Mouse (Mus musculus) limb, embryonic 13.5 days (tissue): ENCODE results near the gene Ampd1. TPM values are rescaled to one million over a fixed set of nuclear protein-coding genes. Genes with fewer than 3 reads are reported as not detected.
"Not testable (repeated sequence)": the region's sequence is repeated elsewhere in the genome, so short reads cannot be mapped to it uniquely, and the experiment has no call there.

ENCODE experiments used
- ATAC-seq: fragments of 200-750 bp; cut with Nextera tagmentation; 2 replicates; pipeline ENCODE4 v1.8.0; 2017; ENCODE audit warnings: low read depth, moderate number of reproducible peaks, moderate TSS enrichment; ENCODE audit not compliant: low FRiP score
- H3K27ac ChIP-seq: fragments of 300-500 bp; sonication (generic); 2 replicates; pipeline ENCODE4 v1.5.1; 2015; ENCODE audit warnings: inconsistent platforms, mild to moderate bottlenecking, moderate library complexity
- H3K27me3 ChIP-seq: fragments of 300-500 bp; sonication (generic); 2 replicates; pipeline ENCODE4 v1.6.1; 2015; ENCODE audit warnings: mild to moderate bottlenecking, inconsistent platforms
- H3K36me3 ChIP-seq: fragments of 300-500 bp; sonication (generic); 2 replicates; pipeline ENCODE4 v1.6.1; 2015; ENCODE audit warnings: inconsistent platforms, mild to moderate bottlenecking, moderate library complexity
- H3K4me1 ChIP-seq: fragments of 300-500 bp; sonication (generic); 2 replicates; pipeline ENCODE4 v1.6.1; 2015; ENCODE audit warnings: inconsistent platforms
- H3K4me2 ChIP-seq: fragments of 300-500 bp; sonication (generic); replicated peaks from 2 replicates; pipeline ENCODE4 v1.6.1; 2015; ENCODE audit warnings: inconsistent platforms, mild to moderate bottlenecking, moderate library complexity
- H3K4me3 ChIP-seq: fragments of 300-500 bp; sonication (generic); 2 replicates; pipeline ENCODE4 v1.5.1; 2015; ENCODE audit warnings: moderate library complexity, mild to moderate bottlenecking, inconsistent platforms
- H3K9ac ChIP-seq: fragments of 300-500 bp; sonication (generic); 2 replicates; pipeline ENCODE4 v1.6.1; 2015; ENCODE audit warnings: mild to moderate bottlenecking, inconsistent platforms
- H3K9me3 ChIP-seq: fragments of 300-500 bp; sonication (generic); 2 replicates; pipeline ENCODE4 v1.6.1; 2016; ENCODE audit warnings: inconsistent platforms
- WGBS: fragments of 180-500 bp; shearing (Covaris S2); methylation state at CpG from one replicate; pipeline ENCODE4 v1.1.7; 2015; 5-methylcytosine and 5-hydroxymethylcytosine counted together
- polyA plus RNA-seq: library from polyadenylated mRNA; unstranded; fragments of >200 nt; fragmentation: Nextera tagmentation; extraction: Ambion mirVana; gene quantifications from 2 replicates; pipeline ENCODE4 v1.2.1, GENCODE M21; 2015

The Ampd1 gene
- polyA plus RNA-seq, 1 experiment from 2014 or later = 1.7 TPM

GRCm38 (mm10) chr3:103140095-103140838 is 66.5 kb downstream of the Ampd1 start:
- H3K4me1 ChIP-seq = peaks cover 15% of the 10 kb centered on the region; the same call in 1 of the 2 replicates
- 52% methylated on average over 11 of the region's 11 CpGs for WGBS
- not testable (repeated sequence) for H3K27me3 ChIP-seq, H3K4me2 ChIP-seq, H3K9me3 ChIP-seq, ATAC-seq, H3K4me3 ChIP-seq, H3K9ac ChIP-seq, H3K27ac ChIP-seq, H3K36me3 ChIP-seq

DNA sequence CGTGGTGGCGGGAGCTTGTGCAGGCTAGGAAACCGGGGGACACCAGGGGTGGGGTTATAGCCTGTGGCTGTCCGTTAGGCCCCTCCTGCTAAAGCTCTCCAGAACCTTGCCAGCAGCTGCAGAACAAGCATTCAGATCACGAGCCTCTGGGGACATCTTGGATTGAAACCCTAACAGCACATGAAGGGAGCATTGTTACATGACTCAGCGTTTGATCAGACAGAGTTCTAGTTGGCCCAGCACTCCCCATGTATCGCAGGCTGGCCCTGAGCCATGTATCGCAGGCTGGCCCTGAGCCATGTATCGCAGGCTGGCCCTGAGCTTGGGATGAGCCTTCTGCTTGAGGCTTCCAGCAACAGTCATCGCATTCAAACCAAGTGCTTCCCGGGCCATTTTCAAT is 67.5 kb downstream of the Ampd1 start:
- Histone ChIP-seq H3K9me3 (no peaks in the 10 kb centered on the region; the same call in 1 of the 2 replicates), H3K27me3 (no peaks in the 10 kb centered on the region), H3K4me3 (no peak overlapping the region), H3K4me1 (peaks cover 15% of the 10 kb centered on the region; the same call in 1 of the 2 replicates), H3K4me2 (no peak overlapping the region), H3K36me3 (peaks cover 9% of the 10 kb centered on the region), H3K27ac (no peak overlapping the region), H3K9ac (no peak overlapping the region)
- WGBS = 77% methylated on average over 11 of the region's 11 CpGs
- no peak for ATAC-seq

- no peak for ATAC-seq
- Histone ChIP-seq H3K9ac (no peak overlapping the region), H3K9me3 (no peaks in the 10 kb centered on the region; the same call in 1 of the 2 replicates), H3K27me3 (no peaks in the 10 kb centered on the region), H3K4me3 (no peak overlapping the region), H3K27ac (no peak overlapping the region), H3K4me2 (no peak overlapping the region), H3K36me3 (peaks cover 13% of the 10 kb centered on the region), H3K4me1 (peaks cover 11% of the 10 kb centered on the region; the same call in 1 of the 2 replicates)
- WGBS = 79% methylated on average over 10 of the region's 10 CpGs
These were observed 68.6 kb downstream of the Ampd1 start for GRCm38 (mm10) chr3:103142366-103142765.

GRCm38 (mm10) chr3:103145336-103145735 is 71.5 kb downstream of the Ampd1 start:
- no peaks in the 10 kb centered on the region for H3K4me1 ChIP-seq
- 89% methylated on average over 2 of the region's 2 CpGs for WGBS
- H3K27ac ChIP-seq = no peak overlapping the region
- no peaks in the 10 kb centered on the region; the same call in 1 of the 2 replicates for H3K9me3 ChIP-seq
- no peak overlapping the region for H3K4me3 ChIP-seq
- no peaks in the 10 kb centered on the region for H3K27me3 ChIP-seq
- H3K9ac ChIP-seq = no peak overlapping the region
- H3K4me2 ChIP-seq = no peak overlapping the region
- no peak for ATAC-seq
- H3K36me3 ChIP-seq = peaks cover 26% of the 10 kb centered on the region

DNA sequence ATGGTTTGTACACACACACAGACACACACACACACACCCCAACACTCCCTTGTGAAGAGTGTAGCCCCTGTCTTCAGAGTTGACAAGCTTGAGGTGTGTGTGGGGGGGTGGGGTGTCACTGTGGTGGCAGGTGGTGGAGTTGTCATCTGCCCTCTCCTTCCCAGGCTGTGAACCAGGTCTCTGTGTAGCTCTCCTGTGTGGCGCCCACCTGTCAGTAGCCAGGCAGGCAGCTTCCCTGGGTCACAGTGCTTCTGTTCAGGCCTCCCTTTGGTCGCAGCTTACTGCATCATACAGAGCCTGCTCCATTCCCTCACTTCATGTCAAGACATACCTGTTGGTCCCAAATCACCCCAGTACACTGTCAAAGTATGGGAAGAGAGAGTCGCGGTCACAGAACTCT is 72.0 kb downstream of the Ampd1 start:
- Histone ChIP-seq H3K4me2 (no peak overlapping the region), H3K27ac (no peak overlapping the region), H3K27me3 (no peaks in the 10 kb centered on the region), H3K4me1 (no peaks in the 10 kb centered on the region), H3K9me3 (no peaks in the 10 kb centered on the region; the same call in 1 of the 2 replicates), H3K36me3 (peaks cover 30% of the 10 kb centered on the region), H3K4me3 (no peak overlapping the region), H3K9ac (no peak overlapping the region)
- WGBS = 77% methylated on average over 4 of the region's 4 CpGs
- ATAC-seq = no peak

- Histone ChIP-seq H3K4me2 (no peak overlapping the region), H3K4me3 (no peak overlapping the region), H3K9ac (no peak overlapping the region), H3K4me1 (no peaks in the 10 kb centered on the region), H3K36me3 (peaks cover 28% of the 10 kb centered on the region), H3K9me3 (no peaks in the 10 kb centered on the region), H3K27me3 (no peaks in the 10 kb centered on the region), H3K27ac (0 out of 2 replicates have a peak overlapping the region, but pooled peaks have one; percentile 10)
- ATAC-seq = no peak
- WGBS = 65% methylated on average over 23 of the region's 23 CpGs
These were observed 72.7 kb downstream of the Ampd1 start for GRCm38 (mm10) chr3:103146330-103147166.

- Histone ChIP-seq H3K9ac (no peak overlapping the region), H3K4me2 (no peak overlapping the region), H3K4me3 (no peak overlapping the region), H3K27ac (no peak overlapping the region), H3K9me3 (no peaks in the 10 kb centered on the region), H3K27me3 (no peaks in the 10 kb centered on the region), H3K4me1 (no peaks in the 10 kb centered on the region), H3K36me3 (peaks cover 37% of the 10 kb centered on the region)
- WGBS = 88% methylated on average over 4 of the region's 4 CpGs
- ATAC-seq = no peak
These were observed 74.0 kb downstream of the Ampd1 start for GRCm38 (mm10) chr3:103147775-103148174.

DNA sequence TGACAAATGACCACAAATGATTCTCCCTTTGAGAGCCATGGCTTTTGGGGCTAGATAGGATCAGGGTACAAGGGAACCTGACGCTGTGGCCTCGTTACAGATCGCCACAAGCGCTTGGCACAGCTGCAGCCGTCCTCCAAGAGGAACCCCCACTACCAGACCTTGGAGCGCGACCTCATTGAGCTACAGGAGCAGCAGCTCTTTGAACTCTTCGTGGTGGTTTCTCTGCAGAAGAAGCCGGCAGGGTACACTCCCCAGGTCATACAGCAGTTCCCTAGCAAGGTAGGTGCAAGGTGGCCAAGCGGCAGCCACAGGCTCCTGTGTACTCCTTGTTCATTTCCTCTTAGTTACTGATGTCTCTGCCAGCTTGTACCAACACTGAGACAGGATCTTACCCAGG is 75.1 kb downstream of the Ampd1 start:
- ATAC-seq = no peak
- WGBS = 73% methylated on average over 10 of the region's 10 CpGs
- H3K27me3 ChIP-seq = no peaks in the 10 kb centered on the region

More for the DNA sequence above, 75.1 kb downstream of the Ampd1 start:
- Histone ChIP-seq H3K36me3 (peaks cover 48% of the 10 kb centered on the region), H3K4me2 (no peak overlapping the region), H3K9ac (no peak overlapping the region), H3K4me1 (no peaks in the 10 kb centered on the region), H3K27ac (no peak overlapping the region), H3K9me3 (0 out of 2 replicates have a peak, but pooled peaks cover 4% of the 10 kb centered on the region), H3K4me3 (no peak overlapping the region)

Other genes with a start within 250 kb of the Ampd1 start
- not detected in 2 replicates for gene Sycp1, start 137.9 kb upstream of the Ampd1 start, polyA plus RNA-seq
- gene Nr1h5, start 109.9 kb upstream of the Ampd1 start, polyA plus RNA-seq = not detected in 2 replicates
- gene Sike1, start 78.3 kb upstream of the Ampd1 start, polyA plus RNA-seq = 56.1 and 60.1 TPM in 2 replicates
- 388 and 411 TPM in 2 replicates for gene Csde1, start 53.6 kb upstream of the Ampd1 start, polyA plus RNA-seq
- 84.3 and 90.5 TPM in 2 replicates for gene Nras, start 15.7 kb upstream of the Ampd1 start, polyA plus RNA-seq
- gene Dennd2c, start 28.6 kb downstream of the Ampd1 start, polyA plus RNA-seq = 8.3 and 10.1 TPM in 2 replicates
- 230 and 237 TPM in 2 replicates for gene Bcas2, start 97.6 kb downstream of the Ampd1 start, polyA plus RNA-seq
- gene Trim33, start 205.3 kb downstream of the Ampd1 start, polyA plus RNA-seq = 29.8 and 34.6 TPM in 2 replicates